Mouse (Mus musculus) liver, embryonic 14.5 days (tissue): ENCODE data around the gene Prdx6. TPM values are rescaled to one million over a fixed set of nuclear protein-coding genes. Genes with fewer than 3 reads are reported as not detected.

Experiments used
- ATAC-seq: fragments of 200-750 bp; cut with Nextera tagmentation; 2 replicates; pipeline ENCODE4 v1.8.0; 2017; ENCODE audit warnings: moderate number of reproducible peaks, mild to moderate bottlenecking, moderate library complexity; ENCODE audit not compliant: insufficient read depth
- DNase-seq, 3 experiments: peaks; one replicate each; pipeline ENCODE4 v3.0.0-alpha.2; 2012 to 2013; ENCODE audit warnings: low read depth in 3 of 3, low spot score in 3 of 3
- H3K27ac ChIP-seq: fragments of 300-500 bp; sonication (generic); 2 replicates; pipeline ENCODE4 v1.5.1; 2014; ENCODE audit warnings: moderate library complexity, mild to moderate bottlenecking, control low read depth, inconsistent platforms
- H3K27me3 ChIP-seq: fragments of 300-500 bp; sonication (generic); 2 replicates; pipeline ENCODE4 v1.6.1; 2014; ENCODE audit warnings: mild to moderate bottlenecking, low read length, moderate library complexity; ENCODE audit not compliant: control insufficient read depth, insufficient read depth
- H3K36me3 ChIP-seq: fragments of 300-500 bp; sonication (generic); replicated peaks from 2 replicates; pipeline ENCODE4 v1.6.1; 2014; ENCODE audit warnings: low read depth; ENCODE audit not compliant: control insufficient read depth, insufficient read depth
- H3K4me1 ChIP-seq, 2 experiments: fragments of 200-500 bp in 1 of 2; fragments of 300-500 bp in 1 of 2; sonication (generic) in 1 of 2; replicated peaks; 2 replicates each; pipeline ENCODE4 v1.6.1; 2012 to 2014; ENCODE audit warnings: antibody characterized with exemption in 1 of 2, inconsistent platforms in 1 of 2, low read length in 1 of 2; ENCODE audit not compliant: control insufficient read depth in 2 of 2, insufficient read depth in 2 of 2
- H3K4me2 ChIP-seq: fragments of 300-500 bp; sonication (generic); 2 replicates; pipeline ENCODE4 v1.6.1; 2014; ENCODE audit warnings: low read depth, mild to moderate bottlenecking, control low read depth, moderate library complexity
- H3K4me3 ChIP-seq, 2 experiments: fragments of 200-500 bp in 1 of 2; fragments of 300-500 bp in 1 of 2; sonication (generic) in 1 of 2; 2 replicates each; pipeline ENCODE4 v1.5.1; 2012 to 2014; ENCODE audit warnings: low read depth in 2 of 2, low read length in 2 of 2, mild to moderate bottlenecking in 2 of 2, control low read depth in 1 of 2, inconsistent platforms in 1 of 2, moderate library complexity in 1 of 2; ENCODE audit not compliant: insufficient read depth in 1 of 2
- H3K9ac ChIP-seq: fragments of 300-500 bp; sonication (generic); replicated peaks from 2 replicates; pipeline ENCODE4 v1.6.1; 2014; ENCODE audit warnings: mild to moderate bottlenecking, control low read depth, moderate library complexity
- H3K9me3 ChIP-seq: fragments of 300-500 bp; sonication (generic); 2 replicates; pipeline ENCODE4 v1.6.1; 2016; ENCODE audit warnings: low read length, mixed read lengths; ENCODE audit not compliant: control insufficient read depth
- CTCF ChIP-seq: IDR thresholded peaks from 2 replicates; pipeline ENCODE4 v1.5.1; 2016; ENCODE audit warnings: antibody characterized with exemption, low read depth, control low read depth
- EP300 ChIP-seq: IDR thresholded peaks from 2 replicates; pipeline ENCODE4 v1.6.1; 2016; ENCODE audit warnings: antibody characterized with exemption, low read depth
- WGBS: fragments of 180-500 bp; shearing (Covaris S2); extraction: QIAGEN DNeasy Blood & Tissue Kit; methylation state at CpG from one replicate; pipeline ENCODE4 v1.1.7; 2014; ENCODE audit not compliant: insufficient replicate concordance; 5-methylcytosine and 5-hydroxymethylcytosine counted together
- polyA plus RNA-seq, 2 experiments: library from polyadenylated mRNA; depleted of rRNA in 1 of 2; stranded (reverse) in 1 of 2; unstranded in 1 of 2; fragments of >200 nt; fragmentation: Nextera tagmentation in 1 of 2; extraction: Ambion mirVana in 1 of 2; gene quantifications; 2 replicates each; pipeline versions ENCODE4 v1.2.1 to v1.2.3; 2012 to 2014

Gene Prdx6
- polyA plus RNA-seq, 2 experiments: 106 to 341 TPM

DNA sequence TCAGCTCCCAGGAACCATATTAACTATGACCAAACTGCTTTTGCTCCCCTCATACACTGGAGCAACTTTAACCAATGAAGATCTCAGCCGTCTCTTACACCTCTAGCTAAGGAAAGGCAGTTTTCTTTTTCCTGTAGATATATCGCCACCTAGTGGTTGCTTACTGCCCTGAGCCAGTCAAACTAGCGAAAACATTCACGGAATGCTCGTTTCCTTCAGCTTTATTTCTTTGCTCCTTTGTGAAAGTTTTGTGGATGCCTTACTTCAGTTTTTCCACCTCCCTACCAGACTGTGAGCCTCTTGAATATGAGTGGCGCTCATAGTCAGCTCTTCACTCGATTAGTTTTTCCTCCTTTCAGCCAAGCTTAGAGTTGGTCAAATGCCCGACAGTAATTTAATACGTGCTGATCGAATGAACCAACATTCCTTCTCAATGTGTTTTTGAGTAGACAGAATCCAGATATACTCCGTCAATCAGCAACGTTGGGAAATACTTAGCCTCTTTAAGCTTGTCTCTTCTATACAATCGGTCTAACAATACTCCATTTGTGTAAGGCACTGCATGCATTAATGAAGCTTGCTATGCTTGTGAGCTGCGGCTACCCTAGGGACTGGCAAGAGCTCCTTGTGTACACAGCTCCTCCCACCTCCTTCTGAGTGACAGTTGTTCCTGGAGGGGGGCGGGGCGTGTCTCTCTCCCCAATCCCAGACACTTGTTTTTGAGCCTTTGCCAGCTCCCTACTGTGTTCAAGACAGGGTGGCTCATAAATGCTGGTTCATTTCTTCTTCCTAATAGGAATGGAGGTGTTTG lies 55.3 kb downstream of the Prdx6 start:
- DNase-seq (peak; percentile 42 to 61 (median 54)), ATAC-seq (peak; percentile 95)
- H3K36me3 ChIP-seq: no peaks in the 10 kb centered on the region
- peak overlapping the region; percentile 62 to 80 for H3K4me3 ChIP-seq
- peak overlapping the region; percentile 68 for H3K9ac ChIP-seq
- peak; percentile 86 for TF ChIP-seq CTCF
- no peak for TF ChIP-seq EP300
- H3K27me3 ChIP-seq: no peaks in the 10 kb centered on the region
- under 1% methylated on average over 16 of the region's 16 CpGs for WGBS
- peak overlapping the region; percentile 29; the same call in 1 of the 2 replicates for H3K27ac ChIP-seq
- H3K4me1 ChIP-seq: peaks cover 0 to 3% of the 10 kb centered on the region in 2 experiments; a peak in 1 of 4 replicates
- H3K9me3 ChIP-seq: no peaks in the 10 kb centered on the region
- peak overlapping the region; percentile 90 for H3K4me2 ChIP-seq

DNA sequence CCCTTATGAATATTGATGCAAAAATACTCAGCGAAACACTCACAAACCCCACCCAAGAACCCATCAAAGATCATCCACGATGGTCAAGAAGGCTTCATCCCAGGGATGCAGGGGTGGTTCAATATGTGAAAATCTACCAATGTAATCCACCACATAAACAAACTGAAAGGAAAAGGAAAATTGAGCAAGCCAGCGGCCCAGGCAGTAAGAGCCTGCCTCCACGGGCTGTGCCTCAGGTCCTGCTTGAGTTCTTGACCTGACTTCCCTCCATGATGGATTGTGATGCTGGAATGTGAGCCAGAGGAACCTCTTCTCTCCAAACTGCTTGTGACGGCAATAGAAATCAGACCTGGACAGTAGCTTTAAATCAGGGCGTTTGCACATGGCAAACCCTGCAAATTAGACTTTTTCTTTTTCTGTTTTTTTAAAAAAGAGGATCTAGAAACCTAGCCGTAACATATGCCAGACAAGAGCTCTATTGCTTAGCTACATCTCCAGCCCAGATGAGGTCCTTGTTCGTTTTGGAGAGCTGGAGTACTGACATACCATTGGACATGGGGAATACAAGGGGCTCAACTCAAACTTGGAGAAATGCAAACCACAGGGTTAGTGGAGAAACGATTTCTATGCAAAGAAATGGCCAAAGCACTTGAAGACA lies 60.6 kb downstream of the Prdx6 start:
- Histone ChIP-seq H3K36me3 (no peaks in the 10 kb centered on the region), H3K4me2 (no peak overlapping the region), H3K4me3 (no peak overlapping the region), H3K4me1 (peaks cover 0 to 3% of the 10 kb centered on the region in 2 experiments; a peak in 2 of 4 replicates), H3K27ac (no peak overlapping the region), H3K9me3 (no peaks in the 10 kb centered on the region), H3K9ac (no peak overlapping the region), H3K27me3 (no peaks in the 10 kb centered on the region)
- 53% methylated on average over 9 of the region's 9 CpGs for WGBS
- ATAC-seq: no peak
- no peak for TF ChIP-seq CTCF
- no peak for TF ChIP-seq EP300
- no peak for DNase-seq

Other genes starting within 250 kb of the Prdx6 start
- 0.49 and 0.73 TPM in 2 replicates for gene Zbtb37, start 216.4 kb downstream of the Prdx6 start, polyA plus RNA-seq (2012; rRNA removed)
- 1.8 TPM in 2 replicates for gene Zbtb37, start 216.4 kb downstream of the Prdx6 start, polyA plus RNA-seq (2014; fragmentation: Nextera tagmentation; extraction: Ambion mirVana)
- 14.6 and 18.2 TPM in 2 replicates for gene Dars2, start 180.6 kb downstream of the Prdx6 start, polyA plus RNA-seq (2012; rRNA removed)
- gene Dars2, start 180.6 kb downstream of the Prdx6 start, polyA plus RNA-seq (2014; fragmentation: Nextera tagmentation; extraction: Ambion mirVana): 37.2 and 37.7 TPM in 2 replicates
- 8.7 and 14.5 TPM in 2 replicates for gene Cenpl, start 180.5 kb downstream of the Prdx6 start, polyA plus RNA-seq (2012; rRNA removed)
- gene Cenpl, start 180.5 kb downstream of the Prdx6 start, polyA plus RNA-seq (2014; fragmentation: Nextera tagmentation; extraction: Ambion mirVana): 36.5 and 39.0 TPM in 2 replicates
- 4.3 and 5.1 TPM in 2 replicates for gene Klhl20, start 119.7 kb downstream of the Prdx6 start, polyA plus RNA-seq (2012; rRNA removed)
- 4.6 and 5.2 TPM in 2 replicates for gene Klhl20, start 119.7 kb downstream of the Prdx6 start, polyA plus RNA-seq (2014; fragmentation: Nextera tagmentation; extraction: Ambion mirVana)
- gene Ankrd45, start 108.5 kb downstream of the Prdx6 start, polyA plus RNA-seq (2012; rRNA removed): 0.02 TPM in 2 replicates
- gene Ankrd45, start 108.5 kb downstream of the Prdx6 start, polyA plus RNA-seq (2014; fragmentation: Nextera tagmentation; extraction: Ambion mirVana): 0.09 TPM in 1 of 2 replicates, not detected in the other
- not detected in 2 replicates for gene Tex50, start 91.9 kb downstream of the Prdx6 start, polyA plus RNA-seq (2012; rRNA removed)
- not detected in 2 replicates for gene Tex50, start 91.9 kb downstream of the Prdx6 start, polyA plus RNA-seq (2014; fragmentation: Nextera tagmentation; extraction: Ambion mirVana)
- not detected in 2 replicates for gene Tnfsf4, start 144.2 kb upstream of the Prdx6 start, polyA plus RNA-seq (2012; rRNA removed)
- gene Tnfsf4, start 144.2 kb upstream of the Prdx6 start, polyA plus RNA-seq (2014; fragmentation: Nextera tagmentation; extraction: Ambion mirVana): not detected in 2 replicates
- gene Tnfsf18, start 243.4 kb upstream of the Prdx6 start, polyA plus RNA-seq (2012; rRNA removed): not detected in 2 replicates
- gene Tnfsf18, start 243.4 kb upstream of the Prdx6 start, polyA plus RNA-seq (2014; fragmentation: Nextera tagmentation; extraction: Ambion mirVana): not detected in 2 replicates